Mouse (Mus musculus): ENCODE measurements around the gene Fbxl15.

Fbxl15 gene

DNA sequence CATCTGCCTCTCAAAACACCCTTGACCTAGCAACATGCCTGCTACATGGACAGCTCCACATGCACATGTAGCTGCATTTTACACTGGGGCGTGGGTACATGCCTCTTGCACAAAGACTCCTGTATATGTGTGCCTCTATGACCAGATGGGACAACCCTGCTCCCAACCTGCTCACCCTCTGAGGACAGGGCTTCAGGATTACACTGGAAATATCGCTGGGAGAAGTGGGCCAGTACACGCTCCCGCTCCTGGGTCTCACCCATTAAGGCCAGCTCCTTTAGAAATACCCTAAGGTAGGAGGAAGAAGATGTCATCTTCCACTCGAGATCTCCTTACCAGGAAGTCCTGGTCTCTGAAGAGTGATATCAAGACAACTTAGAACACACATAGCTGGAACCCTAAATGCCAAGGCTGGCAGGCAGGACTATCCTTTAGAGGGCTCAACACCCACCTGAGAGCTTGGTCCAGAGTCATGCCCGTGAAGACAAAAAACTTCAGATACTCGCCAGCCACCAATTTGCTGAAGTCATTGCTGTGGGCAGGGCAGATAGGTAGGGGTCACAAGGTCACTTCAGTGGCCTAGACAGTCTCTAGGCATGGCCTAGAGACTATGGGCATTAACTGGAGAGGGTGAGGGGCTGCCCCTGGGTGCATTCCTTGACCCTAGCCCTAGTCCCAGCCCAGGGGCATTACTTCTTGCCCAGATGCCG is 7.8 kb upstream of the Fbxl15 start:
- in situ Hi-C loops (cut with MboI; ENCODE audit: unreplicated experiment in 2 of 2): no loop called here

DNA sequence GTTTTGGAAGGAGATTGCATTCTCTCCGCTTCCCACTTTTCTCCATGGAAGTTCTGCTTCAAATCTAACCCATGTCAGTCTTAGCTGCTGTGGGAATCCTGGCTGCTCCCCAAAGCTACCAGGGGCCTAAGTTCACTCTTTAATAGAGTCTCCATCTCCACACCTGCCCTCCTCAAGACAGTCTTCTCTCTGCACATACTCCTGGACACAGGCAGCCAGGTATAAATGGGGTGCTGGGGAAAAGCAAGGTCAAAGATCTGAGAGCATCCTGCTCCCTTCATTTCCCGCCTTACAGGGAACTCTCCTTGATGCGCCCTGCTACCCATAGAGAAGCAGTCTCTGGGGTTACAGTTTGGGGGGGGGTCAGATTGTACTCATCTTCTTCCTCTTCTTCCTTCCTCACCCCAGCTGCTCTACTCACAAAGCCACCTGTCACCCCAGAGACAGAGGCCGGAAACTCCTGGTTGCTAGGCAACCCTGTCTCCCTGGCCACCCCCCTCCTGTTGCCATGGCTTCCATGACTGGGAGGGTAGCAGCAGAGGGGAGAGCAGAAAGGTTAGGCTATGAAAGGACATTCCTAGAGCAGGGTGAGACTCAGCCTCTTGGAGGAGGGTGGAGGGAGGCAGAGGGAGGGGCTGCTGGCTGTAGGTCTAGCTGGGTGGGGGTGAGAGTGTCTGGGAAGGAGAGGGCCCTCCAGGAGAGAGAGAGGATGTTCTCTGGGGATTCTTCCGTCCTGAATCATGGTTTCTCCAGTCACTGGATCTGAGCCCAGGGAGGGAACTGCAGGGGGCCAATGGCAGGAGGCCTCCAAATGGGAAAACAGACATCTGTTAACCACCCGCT is 6.7 kb upstream of the Fbxl15 start:
- in situ Hi-C loops (cut with MboI; ENCODE audit: unreplicated experiment in 2 of 2): no loop called here

DNA sequence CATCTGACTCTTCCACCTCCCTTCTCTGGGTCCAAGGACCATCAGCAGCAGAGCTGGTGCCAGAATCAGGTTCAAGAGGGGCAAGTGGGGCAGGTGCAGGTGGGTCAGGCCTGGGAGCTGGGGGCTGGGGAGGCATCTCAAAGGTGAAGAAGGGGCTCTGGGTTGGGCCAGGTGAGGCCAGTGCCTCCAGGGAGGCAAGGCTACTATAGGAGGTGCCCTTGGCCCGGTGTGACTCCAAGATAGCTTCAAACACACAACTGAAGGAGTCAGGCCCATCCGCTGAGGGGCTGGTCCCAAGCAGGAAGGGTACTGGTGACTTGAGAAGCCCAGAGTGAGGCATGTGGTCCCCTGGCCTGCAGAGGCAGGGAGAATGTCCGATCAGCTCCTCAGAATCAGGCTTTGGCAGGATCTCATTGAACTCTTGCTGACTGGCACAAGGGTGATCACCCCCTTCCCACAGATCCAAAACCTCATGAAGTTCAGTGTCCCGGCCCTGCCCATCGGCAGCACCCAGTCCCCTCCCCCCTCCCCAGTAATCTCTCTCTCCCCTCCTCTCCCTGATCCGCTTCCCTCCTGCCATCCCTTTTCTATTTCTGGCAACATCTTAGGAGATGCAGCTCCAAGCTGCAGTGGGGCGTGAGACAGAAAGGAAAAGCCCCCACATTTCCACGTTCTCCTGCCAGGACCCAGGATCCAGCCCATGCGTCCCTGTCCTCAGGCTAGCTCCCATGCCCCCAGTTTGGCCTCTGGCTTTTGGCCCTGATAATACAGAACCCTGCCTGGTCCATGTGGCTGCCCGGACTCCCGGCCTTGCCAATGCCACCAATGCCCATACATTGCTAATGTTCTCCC is 5.6 kb upstream of the Fbxl15 start:
- in situ Hi-C loops (cut with MboI; ENCODE audit: unreplicated experiment in 2 of 2): no loop called here

- in situ Hi-C loops (cut with MboI; ENCODE audit: unreplicated experiment in 2 of 2): no loop called here
These were observed 4.9 kb upstream of the Fbxl15 start for GRCm38 (mm10) chr19:46322996-46323572.

DNA sequence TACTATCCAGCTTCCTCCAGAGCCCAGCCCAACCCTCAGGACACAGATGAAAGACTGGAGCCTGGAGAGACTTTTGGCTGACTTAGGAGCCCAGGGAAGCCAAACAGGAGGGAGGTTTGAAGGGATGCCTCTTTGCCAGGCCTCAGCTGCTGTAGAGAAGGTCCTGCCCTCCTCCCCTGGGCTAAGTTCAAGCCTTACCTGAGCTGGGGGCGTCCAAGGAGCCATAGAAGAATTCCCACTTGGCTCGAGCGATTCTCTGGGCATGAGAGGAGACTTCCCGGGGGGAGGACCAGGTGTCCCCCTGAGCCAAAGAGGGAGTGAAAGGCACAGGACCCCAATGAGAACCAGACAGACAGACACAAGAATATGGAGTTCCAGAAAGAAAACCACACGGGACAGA is 4.3 kb upstream of the Fbxl15 start:
- in situ Hi-C loops (cut with MboI; ENCODE audit: unreplicated experiment in 2 of 2): no loop called here

GRCm38 (mm10) chr19:46324366-46324765 is 3.6 kb upstream of the Fbxl15 start:
- in situ Hi-C loops (cut with MboI; ENCODE audit: unreplicated experiment in 2 of 2): no loop called here

DNA sequence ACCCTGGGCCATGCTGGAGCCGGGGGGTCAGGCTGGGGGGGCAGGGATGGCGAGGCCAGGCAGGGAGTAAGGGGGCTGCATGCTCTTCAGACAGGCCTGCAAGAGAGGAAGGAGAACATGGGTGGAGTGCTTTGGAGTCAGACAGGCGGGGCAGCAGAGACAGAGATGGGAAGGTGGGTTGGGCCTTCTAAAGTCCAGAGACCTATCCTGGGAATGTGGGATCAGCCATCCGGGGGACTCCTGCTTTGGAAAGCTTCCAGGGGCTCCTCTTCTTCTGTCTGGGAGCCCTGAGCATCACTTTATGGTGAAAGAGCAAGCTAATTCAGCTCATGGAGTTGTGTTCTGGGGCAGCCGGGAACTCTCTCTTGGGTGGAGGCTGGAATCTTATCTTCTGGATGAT is 3.1 kb upstream of the Fbxl15 start:
- in situ Hi-C loops (cut with MboI; ENCODE audit: unreplicated experiment in 2 of 2): no loop called here

- in situ Hi-C loops (cut with MboI; ENCODE audit: unreplicated experiment in 2 of 2): no loop called here
These were observed 1.8 kb upstream of the Fbxl15 start for GRCm38 (mm10) chr19:46326019-46326755.

GRCm38 (mm10) chr19:46326756-46327305 is 1.2 kb upstream of the Fbxl15 start, which contains the start of gene Psd:
Psd (minus strand) TSS chr19:46327156.
- in situ Hi-C loops (cut with MboI; ENCODE audit: unreplicated experiment in 2 of 2): no loop called here

DNA sequence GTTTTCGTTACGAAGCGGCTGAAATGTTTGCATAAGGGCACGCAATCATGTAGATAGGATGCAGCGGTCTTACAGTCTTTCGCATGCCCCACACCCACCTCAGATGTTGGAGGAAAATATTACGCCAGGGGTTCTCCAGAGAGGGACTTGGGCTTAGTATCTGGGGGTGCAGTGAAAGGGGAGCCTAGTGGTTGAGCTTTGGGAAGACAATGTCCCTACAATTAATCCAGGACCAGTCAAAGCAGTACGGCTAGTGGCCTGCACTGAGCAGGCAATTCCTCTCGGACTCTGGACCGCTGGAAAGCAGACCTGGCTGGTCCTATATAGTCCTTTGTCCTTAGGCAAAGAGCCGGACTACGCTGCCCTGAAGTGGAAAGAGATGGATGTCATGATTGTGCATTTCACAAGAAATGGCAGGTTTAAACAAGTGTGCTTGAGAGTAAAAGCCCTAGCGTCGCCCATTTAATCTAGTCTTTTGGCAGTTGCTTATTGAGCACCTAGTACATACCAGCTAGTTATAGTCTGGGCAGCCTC is 386 bp upstream of the Fbxl15 start:
- in situ Hi-C loops (cut with MboI; ENCODE audit: unreplicated experiment in 2 of 2): no loop called here

- in situ Hi-C loops (cut with MboI; ENCODE audit: unreplicated experiment in 2 of 2): no loop called here
These were observed 1.2 kb downstream of the Fbxl15 start for GRCm38 (mm10) chr19:46329031-46329641.

GRCm38 (mm10) chr19:46329951-46330350 is 2.0 kb downstream of the Fbxl15 start:
- in situ Hi-C loops (cut with MboI; ENCODE audit: unreplicated experiment in 2 of 2): loop anchor here in 1 of 2 experiments (10.0 kb wide), 1 partner anchor 115 kb away; no protein-coding TSS in a partner anchor

DNA sequence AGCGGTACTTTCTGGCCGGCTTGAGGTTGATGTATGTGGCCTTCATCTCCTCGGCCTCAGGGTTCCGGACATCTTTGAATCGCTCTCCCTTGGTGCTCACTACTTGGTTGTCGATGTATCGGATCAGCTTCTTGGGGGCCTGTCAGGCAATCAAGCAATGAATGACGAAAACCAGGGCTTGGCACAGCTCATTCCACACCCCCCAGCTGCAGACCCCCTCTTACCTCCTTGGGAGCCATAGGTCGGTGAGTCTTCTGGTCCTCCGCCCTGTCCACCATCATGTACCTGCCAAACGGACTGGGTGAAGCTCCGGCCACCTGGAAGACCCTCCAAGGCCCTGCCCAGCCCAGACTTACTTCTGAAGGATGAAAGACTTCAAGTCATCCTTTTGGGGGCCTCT is 2.7 kb downstream of the Fbxl15 start:
- in situ Hi-C loops (cut with MboI; ENCODE audit: unreplicated experiment in 2 of 2): loop anchor here in 1 of 2 experiments (10.0 kb wide), 1 partner anchor 114 kb away; no protein-coding TSS in a partner anchor

DNA sequence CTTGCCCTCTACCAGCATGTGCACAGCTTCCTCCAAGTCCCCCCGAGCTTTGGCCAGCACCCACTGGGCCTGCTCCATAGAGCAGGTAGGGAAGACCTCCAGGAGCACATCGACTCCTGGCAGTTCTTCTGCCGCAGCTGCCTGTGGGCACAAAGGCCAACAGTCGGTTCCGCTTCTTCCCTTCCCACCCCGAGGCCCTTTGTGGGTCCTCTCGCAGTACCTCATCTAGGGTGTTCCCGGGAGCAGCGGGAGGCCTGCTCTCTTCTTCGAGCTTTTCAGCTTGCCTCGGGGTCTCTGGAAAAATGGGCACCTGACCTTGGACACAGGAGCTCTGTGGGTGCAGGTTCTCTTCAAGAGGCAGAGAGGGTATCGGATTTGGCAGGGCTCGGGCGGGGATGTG is 3.3 kb downstream of the Fbxl15 start:
- in situ Hi-C loops (cut with MboI; ENCODE audit: unreplicated experiment in 2 of 2): loop anchor here in 1 of 2 experiments (10.0 kb wide), 1 partner anchor 113 kb away; no protein-coding TSS in a partner anchor

GRCm38 (mm10) chr19:46331936-46332335 is 4.0 kb downstream of the Fbxl15 start:
- in situ Hi-C loops (cut with MboI; ENCODE audit: unreplicated experiment in 2 of 2): loop anchor here in 1 of 2 experiments (10.0 kb wide), 1 partner anchor 113 kb away; no protein-coding TSS in a partner anchor

DNA sequence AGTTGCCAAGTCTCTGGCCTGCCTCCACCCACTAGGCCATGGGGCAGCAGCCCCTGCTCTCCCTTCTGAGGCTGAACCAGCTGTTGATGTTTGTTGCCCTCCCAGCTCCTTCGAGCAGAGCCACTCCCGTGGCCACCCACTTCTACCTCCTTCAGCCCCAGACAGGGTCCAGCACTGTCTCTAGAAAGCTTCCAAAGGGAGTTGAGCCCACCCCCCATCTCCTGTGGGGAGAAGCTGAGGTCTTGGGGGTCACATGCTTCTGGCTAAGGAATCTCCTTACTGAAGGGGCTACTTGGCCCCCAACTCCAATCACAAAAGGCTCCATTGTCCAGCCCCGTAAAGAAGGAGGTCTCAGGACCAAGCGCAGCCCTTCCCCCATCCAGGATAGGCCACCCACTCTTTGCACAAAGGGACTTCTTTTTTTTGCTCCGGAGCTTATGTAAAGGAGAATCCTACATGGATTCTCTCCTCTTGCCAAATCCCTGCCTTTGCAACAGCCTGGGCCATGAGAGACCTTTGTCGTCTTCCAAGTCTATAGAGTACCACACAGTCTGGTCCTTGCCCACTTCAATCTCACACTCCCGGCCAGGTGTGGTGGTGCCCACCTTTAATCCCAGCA is 4.8 kb downstream of the Fbxl15 start:
- in situ Hi-C loops (cut with MboI; ENCODE audit: unreplicated experiment in 2 of 2): loop anchor here in 1 of 2 experiments (10.0 kb wide), 1 partner anchor 112 kb away; no protein-coding TSS in a partner anchor

- in situ Hi-C loops (cut with MboI; ENCODE audit: unreplicated experiment in 2 of 2): loop anchor here in 1 of 2 experiments (10.0 kb wide), 1 partner anchor 111 kb away; no protein-coding TSS in a partner anchor
These were observed 5.9 kb downstream of the Fbxl15 start for GRCm38 (mm10) chr19:46333906-46334305.
